Mouse (Mus musculus) kidney, adult 2 months (tissue): ENCODE measurements around the gene Hoxb4. TPM values are rescaled to one million over a fixed set of nuclear protein-coding genes. Genes with fewer than 3 reads are reported as not detected.

ENCODE experiments used
- DNase-seq: peaks from one replicate; pipeline ENCODE4 v3.0.0; 2021
- H3K27ac ChIP-seq: fragments of 200-500 bp; 2 replicates; pipeline ENCODE4 v1.5.1; 2012; ENCODE audit warnings: low read depth, low read length, control low read depth, inconsistent platforms; ENCODE audit not compliant: insufficient read depth
- H3K27me3 ChIP-seq: fragments of 200-500 bp; replicated peaks from 2 replicates; pipeline ENCODE4 v1.6.1; 2012; ENCODE audit warnings: mild to moderate bottlenecking, moderate library complexity, low read length, inconsistent platforms; ENCODE audit not compliant: control insufficient read depth, insufficient read depth
- H3K36me3 ChIP-seq: fragments of 200-500 bp; 2 replicates; pipeline ENCODE4 v1.6.1; 2012; ENCODE audit warnings: mild to moderate bottlenecking, moderate library complexity, low read length, inconsistent platforms; ENCODE audit not compliant: control insufficient read depth, insufficient read depth
- H3K4me1 ChIP-seq: fragments of 200-500 bp; 2 replicates; pipeline ENCODE4 v1.6.1; 2011; ENCODE audit warnings: low read length; ENCODE audit not compliant: control insufficient read depth, insufficient read depth
- H3K4me3 ChIP-seq: fragments of 200-500 bp; 2 replicates; pipeline ENCODE4 v1.5.1; 2011; ENCODE audit warnings: mild to moderate bottlenecking, low read depth, low read length, control low read depth; ENCODE audit not compliant: insufficient read depth
- CTCF ChIP-seq: fragments of 200-500 bp; conservative IDR thresholded peaks from 2 replicates; pipeline ENCODE4 v1.5.1; 2011; ENCODE audit warnings: low read depth, mild to moderate bottlenecking, control low read depth, low read length, moderate library complexity, mixed read lengths; ENCODE audit not compliant: insufficient read depth, insufficient read length
- POLR2A ChIP-seq: fragments of 200-500 bp; IDR thresholded peaks from one replicate; pipeline ENCODE4 v1.6.1; 2011; ENCODE audit warnings: low read depth, low read length, control low read depth
- WGBS: fragments of 180-500 bp; shearing (Covaris S2); methylation state at CpG from one replicate; pipeline ENCODE4 v1.1.7; 2018; 5-methylcytosine and 5-hydroxymethylcytosine counted together
- polyA plus RNA-seq: library from polyadenylated mRNA; depleted of rRNA; stranded (reverse); fragments of >200 nt; gene quantifications from 2 replicates; pipeline ENCODE4 v1.2.3, GENCODE M21; 2012

The Hoxb4 gene
- polyA plus RNA-seq, 1 experiment = 12.6 TPM

- Histone ChIP-seq H3K27me3 (no peaks in the 10 kb centered on the region), H3K4me1 (peaks cover 7% of the 10 kb centered on the region; the same call in 1 of the 2 replicates), H3K27ac (peak overlapping the region; percentile 90), H3K36me3 (no peaks in the 10 kb centered on the region), H3K4me3 (peak overlapping the region; percentile 95)
- TF ChIP-seq POLR2A (no peak), CTCF (no peak)
- peak; percentile 95 for DNase-seq
- WGBS = under 1% methylated on average over 30 of the region's 30 CpGs
These were observed 22.8 kb upstream of the Hoxb4 start for GRCm38 (mm10) chr11:96295092-96295835.

- WGBS = 50% methylated on average over 2 of the region's 2 CpGs
These were observed 21.1 kb upstream of the Hoxb4 start for GRCm38 (mm10) chr11:96296997-96297396.

GRCm38 (mm10) chr11:96297428-96297827 lies 20.6 kb upstream of the Hoxb4 start:
- Histone ChIP-seq H3K27ac (0 out of 2 replicates have a peak overlapping the region, but pooled peaks have one; percentile 18), H3K4me3 (no peak overlapping the region), H3K27me3 (no peaks in the 10 kb centered on the region), H3K36me3 (peaks cover 2% of the 10 kb centered on the region; the same call in 1 of the 2 replicates), H3K4me1 (peaks cover 4% of the 10 kb centered on the region; the same call in 1 of the 2 replicates)
- no peak for TF ChIP-seq POLR2A
- no peak for TF ChIP-seq CTCF
- DNase-seq = no peak
- WGBS = 48% methylated on average over 3 of the region's 3 CpGs

More at GRCm38 (mm10) chr11:96296997-96297396, 21.1 kb upstream of the Hoxb4 start:
- peaks cover 2% of the 10 kb centered on the region; the same call in 1 of the 2 replicates for H3K36me3 ChIP-seq
- no peak overlapping the region for H3K4me3 ChIP-seq
- TF ChIP-seq CTCF = no peak
- TF ChIP-seq POLR2A = no peak
- H3K27me3 ChIP-seq = no peaks in the 10 kb centered on the region
- H3K4me1 ChIP-seq = peaks cover 4% of the 10 kb centered on the region; the same call in 1 of the 2 replicates
- H3K27ac ChIP-seq = 0 out of 2 replicates have a peak overlapping the region, but pooled peaks have one; percentile 18
- DNase-seq = no peak

- DNase-seq = no peak
- 37% methylated on average over 11 of the region's 11 CpGs for WGBS
- Histone ChIP-seq H3K4me3 (peak overlapping the region; percentile 91; the same call in 1 of the 2 replicates), H3K4me1 (peaks cover 4% of the 10 kb centered on the region; the same call in 1 of the 2 replicates), H3K27ac (peak overlapping the region; percentile 28; the same call in 1 of the 2 replicates), H3K36me3 (peaks cover 2% of the 10 kb centered on the region; the same call in 1 of the 2 replicates), H3K27me3 (no peaks in the 10 kb centered on the region)
- TF ChIP-seq CTCF (no peak), POLR2A (no peak)
These were observed 20.0 kb upstream of the Hoxb4 start for GRCm38 (mm10) chr11:96297968-96298635.

GRCm38 (mm10) chr11:96298895-96299667 lies 19.0 kb upstream of the Hoxb4 start:
- H3K27ac ChIP-seq = peak overlapping the region; percentile 92
- no peaks in the 10 kb centered on the region for H3K27me3 ChIP-seq
- H3K4me3 ChIP-seq = peak overlapping the region; percentile 91
- H3K36me3 ChIP-seq = peaks cover 2% of the 10 kb centered on the region; the same call in 1 of the 2 replicates
- no peak for TF ChIP-seq CTCF
- TF ChIP-seq POLR2A = peak; percentile 10
- peaks cover 4% of the 10 kb centered on the region; the same call in 1 of the 2 replicates for H3K4me1 ChIP-seq
- WGBS = under 1% methylated on average over 66 of the region's 66 CpGs
- peak; percentile 94 for DNase-seq

- Histone ChIP-seq H3K36me3 (peaks cover 2% of the 10 kb centered on the region; the same call in 1 of the 2 replicates), H3K27ac (peak overlapping the region; percentile 92), H3K27me3 (no peaks in the 10 kb centered on the region), H3K4me3 (peak overlapping the region; percentile 91), H3K4me1 (peaks cover 4% of the 10 kb centered on the region; the same call in 1 of the 2 replicates)
- TF ChIP-seq CTCF = no peak
- TF ChIP-seq POLR2A = no peak
- DNase-seq = no peak
- WGBS = 20% methylated on average over 9 of the region's 9 CpGs
These were observed 18.3 kb upstream of the Hoxb4 start for GRCm38 (mm10) chr11:96299781-96300180.
